Mouse (Mus musculus) embryonic stem cell, embryonic (primary cell): ENCODE data around the gene Ets1.

Experiments
- CTCF ChIA-PET, 4 experiments: fragments of 300-600 bp in 2 of 4; fragments of 350-600 bp in 2 of 4; sonication (Branson Sonifier 250); formaldehyde crosslinking; loops; one replicate each; lab custom pipeline; 2022; ENCODE audit warnings: inconsistent platforms in 2 of 4; lab: Charles Lee
- POLR2A ChIA-PET, 4 experiments: fragments of 300-600 bp in 2 of 4; fragments of 350-600 bp in 2 of 4; sonication (Branson Sonifier 250); formaldehyde crosslinking; loops; one replicate each; lab custom pipeline; 2022; ENCODE audit warnings: antibody characterized with exemption in 4 of 4, inconsistent platforms in 1 of 4; lab: Charles Lee

Gene Ets1

DNA sequence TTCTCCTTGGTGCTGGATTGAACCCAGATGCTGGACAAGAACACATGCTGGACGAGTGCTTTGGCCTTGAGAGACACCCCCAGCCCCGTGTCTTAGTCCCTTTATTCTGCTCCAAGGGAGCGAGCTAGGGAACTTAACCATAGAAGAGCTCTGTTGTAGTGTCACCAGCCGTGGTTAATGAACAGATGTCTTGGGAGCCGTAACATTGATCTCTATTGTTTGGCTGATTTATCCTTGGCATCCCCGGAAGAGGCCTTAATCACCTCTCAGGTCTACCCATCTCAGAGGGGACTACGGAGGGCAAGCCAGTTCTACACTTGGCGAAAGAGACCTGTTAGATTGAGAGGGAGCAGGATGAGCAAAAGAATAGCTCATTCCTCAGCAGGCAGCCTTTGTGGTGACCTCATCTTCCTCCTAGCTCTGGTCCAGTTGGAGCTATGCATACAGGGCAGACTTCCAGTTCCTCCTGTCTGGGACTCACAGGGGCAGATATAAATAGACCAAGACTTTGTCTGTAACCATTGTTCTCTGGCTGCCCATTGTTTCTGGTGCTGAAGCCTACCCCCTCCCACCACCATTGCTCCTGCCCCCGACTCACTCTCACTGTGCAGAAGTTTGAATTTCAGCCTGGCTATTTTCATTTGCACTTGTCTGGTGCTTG, 79.9 kb downstream of the Ets1 start:
- CTCF ChIA-PET: no interaction called here

DNA sequence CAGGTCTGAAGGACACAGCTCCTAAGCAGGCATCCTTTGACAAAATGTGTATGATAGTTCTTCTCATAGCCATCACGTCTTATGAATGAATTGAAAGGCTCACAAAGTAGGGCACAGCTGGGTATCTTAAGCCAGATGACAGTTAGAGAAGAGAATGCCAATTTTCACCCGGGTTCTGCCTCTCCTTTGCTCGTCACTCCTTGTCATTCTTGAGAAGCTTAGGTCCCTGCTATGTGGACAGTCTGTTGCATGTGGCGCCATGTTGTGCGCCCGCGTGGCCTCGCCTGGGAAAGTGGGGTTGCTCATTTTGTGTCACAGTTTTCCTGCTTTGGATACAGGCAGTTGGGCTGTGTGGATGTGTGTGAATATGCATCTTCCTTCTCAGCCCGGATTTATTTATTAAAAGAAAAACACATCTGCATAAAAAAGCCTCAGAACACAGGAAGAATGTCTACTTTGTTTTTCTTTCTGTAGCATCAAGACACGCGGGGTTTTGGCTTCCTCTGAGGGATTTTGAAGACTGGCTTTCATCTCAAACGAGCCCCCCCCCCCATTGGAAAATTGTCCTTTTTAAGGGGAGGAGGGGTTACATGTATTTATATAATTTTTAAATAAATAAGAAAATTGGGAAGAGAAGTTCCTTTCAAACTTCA, 81.4 kb downstream of the Ets1 start:
- ChIA-PET CTCF (no interaction called here), POLR2A (interaction anchor here in 2 of 4 experiments (0.6 to 1.0 kb wide), 3 partner anchors 9 to 69 kb away, joined by 3 to 5 read pairs (median 4); no protein-coding TSS in a partner anchor)

More for the DNA sequence above, 79.9 kb downstream of the Ets1 start:
- POLR2A ChIA-PET: interaction anchor here in 1 of 4 experiments (1.0 to 1.2 kb wide), 2 partner anchors 20 to 30 kb away, joined by 5 to 6 read pairs; no protein-coding TSS in a partner anchor

DNA sequence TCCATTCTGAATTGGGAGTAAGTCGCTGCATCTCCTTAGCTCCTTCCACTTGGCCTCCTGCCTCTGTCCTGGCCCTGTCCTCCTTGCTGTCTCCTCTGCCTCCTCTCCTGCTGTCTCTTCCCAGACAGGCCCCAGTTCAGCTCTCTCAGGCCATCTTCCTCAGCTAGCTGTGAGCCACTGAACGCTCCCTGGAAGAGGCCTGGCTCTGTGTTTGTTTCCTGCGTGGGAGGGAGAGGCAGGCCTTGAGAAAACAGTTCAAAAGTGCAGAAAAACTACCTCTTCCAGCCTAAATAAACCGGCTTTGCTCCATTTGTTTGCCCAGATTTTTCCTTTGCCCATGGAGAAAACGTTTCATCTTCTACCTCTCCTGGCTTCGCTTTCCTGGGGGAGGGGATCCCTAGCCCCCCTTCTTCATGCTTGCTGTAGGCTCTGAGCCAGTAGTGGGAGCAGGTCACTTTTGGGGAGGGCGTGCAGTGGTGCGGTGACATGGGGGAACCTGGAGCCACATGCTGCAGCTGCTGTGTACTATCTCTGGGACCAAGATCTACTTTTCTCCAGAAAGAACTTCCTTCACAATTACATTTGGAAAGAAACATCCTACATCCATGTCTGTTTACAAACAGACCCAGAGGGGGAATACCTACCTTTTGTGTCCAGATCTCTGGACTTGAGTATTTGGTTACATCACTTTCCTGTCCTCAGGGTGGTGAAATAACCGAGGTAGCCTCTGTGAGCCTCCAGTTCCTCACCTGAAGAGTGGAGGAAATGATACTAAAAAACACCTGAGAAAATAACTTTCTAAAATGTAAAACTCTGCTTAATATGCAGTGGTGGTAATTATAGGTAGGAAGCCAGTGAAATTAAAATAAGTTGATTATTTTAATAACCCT, 82.2 kb downstream of the Ets1 start:
- ChIA-PET CTCF (no interaction called here), POLR2A (interaction anchor here in 1 of 4 experiments (0.6 kb wide), 1 partner anchor 21 kb away, joined by 5 read pairs; no protein-coding TSS in a partner anchor)

DNA sequence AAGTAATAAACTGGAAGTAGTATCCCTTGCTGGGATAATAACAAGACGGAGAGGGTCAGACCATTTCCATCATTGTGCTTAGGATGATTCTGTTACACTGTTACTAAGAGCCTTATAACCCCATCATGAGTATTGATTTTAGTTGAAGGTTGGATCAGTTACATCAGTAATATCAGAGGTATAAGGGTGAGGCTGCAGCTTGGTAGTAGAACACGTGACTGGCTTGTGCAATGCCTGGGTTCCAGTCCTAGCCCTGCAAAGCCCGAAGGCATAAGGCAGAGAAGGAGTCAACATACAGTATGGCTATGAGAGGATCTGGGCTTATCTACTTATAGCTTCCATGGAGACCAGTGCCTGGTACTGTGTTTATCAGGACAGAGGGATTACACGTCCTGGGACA, 82.8 kb downstream of the Ets1 start:
- POLR2A ChIA-PET: interaction anchor here in 1 of 4 experiments (0.6 kb wide), 1 partner anchor 47 kb away, joined by 3 read pairs; no protein-coding TSS in a partner anchor
- CTCF ChIA-PET: no interaction called here

DNA sequence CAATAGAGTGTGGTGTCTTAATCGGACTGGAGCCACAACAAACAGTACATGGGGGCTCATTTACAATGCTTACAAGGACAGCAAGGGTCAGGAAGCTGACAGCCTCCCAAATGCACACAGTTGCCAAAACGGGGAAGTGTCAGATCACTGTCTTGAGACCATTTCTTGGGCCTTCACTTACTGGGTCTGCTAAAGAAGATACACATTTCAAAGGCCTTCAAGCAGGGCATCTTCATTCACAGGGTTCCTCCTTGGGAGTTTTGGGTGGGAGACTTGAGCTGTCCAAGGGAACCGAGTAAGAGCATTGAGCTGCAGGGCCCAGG, 83.9 kb downstream of the Ets1 start:
- POLR2A ChIA-PET: no interaction called here
- CTCF ChIA-PET: interaction anchor here in 1 of 4 experiments (0.8 kb wide), 1 partner anchor 30 kb away, joined by 3 read pairs; no protein-coding TSS in a partner anchor

DNA sequence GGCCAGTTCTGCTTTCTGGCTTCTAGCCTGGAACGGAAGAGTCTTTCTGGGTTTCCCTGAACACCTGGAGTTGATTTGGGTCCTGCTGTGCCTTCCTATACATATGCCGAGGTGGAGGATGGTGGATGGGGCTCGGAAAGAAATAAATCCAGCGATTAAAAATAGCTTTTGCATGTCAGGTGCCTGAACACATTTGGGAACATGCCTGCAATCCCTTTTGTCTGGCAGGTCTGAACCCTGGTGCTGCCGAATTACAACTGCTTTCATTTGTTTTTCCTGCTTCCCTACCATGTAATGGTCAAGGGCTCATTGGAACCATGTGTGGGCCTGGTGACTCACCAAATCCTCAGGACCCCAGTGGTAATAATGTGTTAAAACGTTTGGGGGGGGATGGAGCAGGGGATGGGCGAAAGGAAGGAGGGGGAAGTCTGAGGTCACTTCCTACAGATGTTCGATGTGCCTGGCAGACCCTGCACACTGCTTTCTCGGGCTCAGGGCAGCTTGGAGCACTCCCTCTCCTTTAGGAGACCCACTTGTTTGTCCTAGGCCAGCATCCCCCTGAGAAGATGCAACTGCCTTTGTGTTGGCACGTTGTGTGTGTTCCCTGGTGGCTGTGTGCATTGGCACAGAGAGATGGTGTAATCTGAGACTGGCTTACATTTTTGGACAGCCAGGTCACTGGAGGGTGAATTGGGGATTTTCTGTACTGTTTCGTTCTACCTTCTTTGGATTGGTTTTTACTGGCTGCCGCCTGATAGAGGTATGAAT, 84.4 kb downstream of the Ets1 start:
- ChIA-PET POLR2A (interaction anchor here in 1 of 4 experiments (0.9 kb wide), 1 partner anchor 35 kb away, joined by 3 read pairs; no protein-coding TSS in a partner anchor), CTCF (interaction anchor here in 1 of 4 experiments (0.8 kb wide), 1 partner anchor 30 kb away, joined by 3 read pairs; no protein-coding TSS in a partner anchor)

DNA sequence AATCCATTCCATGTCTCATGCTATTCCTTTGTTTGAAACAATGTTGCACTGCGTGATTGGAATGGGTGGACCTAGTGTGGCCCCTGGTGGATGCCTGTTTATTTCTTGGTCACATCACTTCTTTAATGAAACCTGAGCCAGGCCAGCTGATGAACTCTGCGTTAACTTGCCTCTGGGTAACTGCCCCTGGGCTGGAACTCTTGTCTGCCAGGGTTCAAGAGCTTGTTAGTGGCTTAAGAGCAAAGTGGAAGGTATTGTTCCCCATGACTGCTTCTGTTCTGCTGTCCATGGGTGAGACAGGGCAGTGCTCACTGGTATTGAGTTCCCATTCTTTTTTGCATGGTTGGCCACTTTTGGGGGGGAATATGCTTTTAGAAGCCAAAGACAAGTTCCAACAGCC, 85.1 kb downstream of the Ets1 start:
- ChIA-PET CTCF (no interaction called here), POLR2A (interaction anchor here in 1 of 4 experiments (0.9 kb wide), 1 partner anchor 35 kb away, joined by 3 read pairs; no protein-coding TSS in a partner anchor)

DNA sequence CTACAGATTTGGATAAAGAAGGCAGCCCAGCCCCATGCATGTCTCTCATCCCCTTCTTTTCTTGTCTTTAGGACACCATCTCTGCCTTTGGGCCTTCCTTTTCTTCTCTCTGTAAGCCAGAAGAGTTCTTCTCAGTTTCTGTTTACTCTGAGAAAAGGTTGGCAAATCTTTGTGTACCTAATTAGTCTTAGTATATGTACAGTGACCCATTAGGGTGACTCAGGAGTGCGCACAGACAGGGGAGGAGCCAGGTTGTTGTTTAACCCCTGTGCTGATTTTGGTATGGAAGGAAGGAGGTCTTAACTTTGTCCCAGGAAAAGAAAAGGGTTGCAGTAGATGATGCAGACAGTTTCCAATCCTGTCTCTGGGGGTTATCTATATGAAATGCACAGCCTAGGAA, 86.2 kb downstream of the Ets1 start:
- ChIA-PET CTCF (no interaction called here), POLR2A (no interaction called here)

DNA sequence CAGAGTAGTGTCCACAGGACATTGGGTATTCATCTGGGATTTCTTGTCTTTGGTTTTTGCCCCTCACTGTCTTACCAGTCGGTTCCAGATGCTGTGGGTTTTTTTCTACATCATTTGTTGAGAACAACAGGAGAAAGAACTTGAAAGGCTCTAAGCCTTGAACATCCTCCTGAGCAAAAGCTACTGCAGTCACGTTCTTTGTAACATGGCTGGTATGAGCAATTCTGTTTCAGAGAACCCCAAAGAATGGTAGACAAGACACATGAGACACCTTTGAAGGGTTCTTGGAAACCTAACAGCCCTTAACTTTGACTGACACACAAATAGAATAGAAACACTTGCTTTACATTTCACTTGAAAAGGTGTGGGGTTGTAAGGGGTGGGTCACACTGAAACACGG, 86.9 kb downstream of the Ets1 start:
- CTCF ChIA-PET: no interaction called here

DNA sequence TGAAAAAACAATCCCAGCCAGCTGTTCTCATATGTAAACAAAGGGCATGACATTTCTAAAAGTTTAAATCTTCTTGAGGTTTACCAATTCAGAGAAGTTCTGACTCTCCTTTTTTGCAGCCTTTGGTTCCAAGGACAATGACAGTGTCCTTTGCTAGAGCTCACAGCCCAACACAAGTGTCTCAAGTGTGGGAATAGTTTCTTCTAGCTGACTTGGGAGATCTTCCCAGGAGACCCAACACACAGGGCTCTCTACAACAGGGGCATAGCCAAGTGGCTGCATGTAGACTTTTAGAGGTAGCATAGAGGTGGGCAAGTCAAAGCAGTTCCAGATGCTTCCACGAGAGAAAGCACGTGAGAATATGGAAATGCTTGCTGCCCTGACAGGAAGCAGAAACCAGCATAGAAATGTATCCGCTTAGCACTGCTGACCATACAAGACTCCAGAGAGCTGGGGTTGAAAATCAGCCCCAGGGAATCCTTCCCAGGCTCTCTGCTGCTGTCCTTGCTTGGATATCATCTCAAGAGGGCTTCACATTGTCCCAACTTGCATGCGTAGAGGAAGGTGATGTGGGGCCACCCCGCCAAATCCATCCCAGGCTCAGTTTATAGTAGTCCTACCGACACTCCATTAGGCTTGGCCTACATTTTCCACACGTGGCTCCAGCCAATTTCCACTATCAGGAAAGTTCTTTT, 88.3 kb downstream of the Ets1 start:
- ChIA-PET POLR2A (no interaction called here), CTCF (no interaction called here)

More for the DNA sequence above, 86.9 kb downstream of the Ets1 start:
- POLR2A ChIA-PET: no interaction called here

DNA sequence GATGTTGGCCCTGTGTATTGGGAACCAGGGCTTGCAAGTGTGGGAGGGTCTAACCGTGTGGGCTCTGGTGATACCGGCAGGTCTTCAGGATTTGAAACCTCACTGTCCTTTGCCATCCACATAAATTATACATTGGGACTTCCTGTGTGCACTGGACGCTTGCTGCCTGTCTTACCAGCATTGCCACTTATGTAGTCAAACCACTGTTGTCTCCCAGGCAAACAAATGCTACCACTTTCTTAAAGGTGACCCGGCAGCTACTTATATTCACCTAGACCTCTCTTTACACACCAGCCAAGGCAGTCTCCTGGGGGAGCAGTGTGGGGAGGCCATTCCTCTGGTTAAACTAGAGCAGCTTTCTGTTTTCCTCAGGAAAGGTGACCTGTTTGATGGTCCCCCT, 89.9 kb downstream of the Ets1 start:
- ChIA-PET POLR2A (interaction anchor here in 1 of 4 experiments (1.2 kb wide), 1 partner anchor 9 kb away, joined by 4 read pairs; no protein-coding TSS in a partner anchor), CTCF (interaction anchor here in 1 of 4 experiments (0.8 kb wide), 1 partner anchor 18 kb away, joined by 3 read pairs; no protein-coding TSS in a partner anchor)

DNA sequence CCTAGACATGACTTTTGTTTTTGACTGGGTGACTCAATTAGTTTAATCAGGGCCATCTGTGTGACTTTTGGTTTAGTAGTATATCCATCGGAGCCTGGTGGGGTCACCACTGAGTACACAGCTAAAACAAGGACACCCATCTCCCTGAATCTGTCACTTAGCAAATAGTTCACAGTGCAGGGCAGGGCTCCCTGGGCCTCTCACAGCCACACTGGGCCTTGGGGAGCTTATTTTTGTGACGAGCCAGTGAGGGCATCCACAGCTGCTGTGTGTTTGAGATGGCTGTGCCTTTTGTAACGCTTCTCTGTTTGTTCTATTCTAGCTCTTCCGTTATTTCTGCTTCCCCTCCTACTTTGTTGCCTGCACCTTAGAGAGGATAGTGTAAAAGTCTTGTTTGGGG, 90.6 kb downstream of the Ets1 start:
- ChIA-PET CTCF (interaction anchor here in 1 of 4 experiments (0.6 to 0.8 kb wide), 2 partner anchors 17 to 134 kb away, joined by 3 read pairs; no protein-coding TSS in a partner anchor), POLR2A (interaction anchor here in 1 of 4 experiments (1.2 kb wide), 1 partner anchor 10 kb away, joined by 4 read pairs; no protein-coding TSS in a partner anchor)

DNA sequence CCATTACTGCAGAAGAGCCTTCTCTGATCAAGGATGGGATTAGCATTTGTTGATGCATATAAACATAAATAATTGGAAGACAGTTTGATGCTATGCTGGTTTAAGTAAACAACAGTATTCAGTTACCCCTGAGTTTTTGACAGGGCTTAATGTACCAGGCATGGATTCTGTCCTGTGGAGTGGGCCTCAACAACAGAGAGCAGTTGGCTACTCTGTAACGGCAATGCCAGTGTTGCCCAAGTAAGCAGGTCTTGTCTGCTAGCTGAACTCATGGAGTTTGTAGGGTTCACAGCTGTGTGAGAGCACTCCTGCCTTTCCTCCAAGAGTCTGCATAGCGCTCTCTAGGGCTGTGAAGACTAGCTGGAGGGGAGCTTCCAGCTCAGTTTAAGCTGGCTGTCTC, 91.0 kb downstream of the Ets1 start:
- POLR2A ChIA-PET: no interaction called here
- CTCF ChIA-PET: interaction anchor here in 1 of 4 experiments (0.6 kb wide), 1 partner anchor 135 kb away, joined by 3 read pairs; no protein-coding TSS in a partner anchor

DNA sequence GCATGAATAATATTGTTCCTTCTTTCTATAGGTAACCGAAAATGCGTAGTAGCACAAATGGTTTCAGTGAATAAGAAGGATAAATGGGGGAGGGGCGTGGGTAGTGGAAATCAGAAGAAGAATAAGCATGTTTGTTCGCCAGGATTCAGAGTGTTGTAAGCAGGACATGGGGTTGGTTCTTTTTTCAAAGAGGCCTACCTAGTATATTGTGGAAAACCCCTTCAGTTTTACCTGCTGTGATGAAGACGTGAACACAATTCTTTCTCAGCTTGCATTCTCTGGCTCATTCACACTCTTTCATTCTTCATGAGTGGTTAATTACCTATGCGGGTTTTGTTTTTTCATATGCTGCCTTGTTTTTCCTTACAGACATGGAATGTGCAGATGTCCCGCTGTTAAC, 92.3 kb downstream of the Ets1 start:
- ChIA-PET CTCF (no interaction called here), POLR2A (no interaction called here)

DNA sequence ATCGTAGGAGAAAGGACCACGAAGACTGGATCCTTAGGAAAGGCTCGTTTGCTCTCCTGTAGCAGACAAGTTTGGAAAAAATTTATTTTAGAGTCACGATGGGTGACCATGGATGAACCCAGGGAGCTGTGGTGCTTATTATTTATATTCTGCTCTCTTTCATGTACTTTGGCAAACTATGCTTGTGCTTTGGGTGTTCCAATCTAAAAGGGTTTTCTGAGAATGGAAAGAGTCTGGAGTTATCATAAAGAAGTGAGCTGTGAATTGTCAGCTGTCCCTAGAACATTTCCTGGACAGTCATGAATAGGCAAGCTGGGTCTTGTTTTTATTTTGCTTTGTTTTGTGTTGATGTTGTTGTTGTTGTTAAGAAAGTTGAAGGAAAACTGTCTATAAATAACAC, 92.8 kb downstream of the Ets1 start:
- POLR2A ChIA-PET: interaction anchor here in 1 of 4 experiments (0.6 kb wide), 1 partner anchor 25 kb away, joined by 4 read pairs; no protein-coding TSS in a partner anchor
- CTCF ChIA-PET: no interaction called here

DNA sequence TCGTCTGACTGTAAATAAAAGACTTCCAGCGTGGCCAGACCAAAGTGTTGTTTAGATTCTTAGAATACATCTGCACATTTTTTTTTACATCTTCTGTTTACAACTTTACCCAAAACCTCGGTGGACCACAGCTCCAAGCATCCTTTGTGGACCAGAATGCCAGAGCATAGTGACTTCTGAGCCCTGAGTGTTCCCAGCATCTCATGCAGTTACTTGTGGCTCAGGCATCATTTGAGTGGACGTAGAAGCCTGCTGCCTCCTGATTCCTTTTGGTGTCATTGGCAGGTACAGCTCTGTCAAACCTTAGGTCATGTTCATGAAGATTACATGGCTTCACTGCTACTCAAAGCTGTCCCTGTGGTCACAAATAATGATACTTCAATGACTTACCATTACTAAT, 93.2 kb downstream of the Ets1 start:
- POLR2A ChIA-PET: interaction anchor here in 1 of 4 experiments (0.6 kb wide), 1 partner anchor 25 kb away, joined by 4 read pairs; no protein-coding TSS in a partner anchor

DNA sequence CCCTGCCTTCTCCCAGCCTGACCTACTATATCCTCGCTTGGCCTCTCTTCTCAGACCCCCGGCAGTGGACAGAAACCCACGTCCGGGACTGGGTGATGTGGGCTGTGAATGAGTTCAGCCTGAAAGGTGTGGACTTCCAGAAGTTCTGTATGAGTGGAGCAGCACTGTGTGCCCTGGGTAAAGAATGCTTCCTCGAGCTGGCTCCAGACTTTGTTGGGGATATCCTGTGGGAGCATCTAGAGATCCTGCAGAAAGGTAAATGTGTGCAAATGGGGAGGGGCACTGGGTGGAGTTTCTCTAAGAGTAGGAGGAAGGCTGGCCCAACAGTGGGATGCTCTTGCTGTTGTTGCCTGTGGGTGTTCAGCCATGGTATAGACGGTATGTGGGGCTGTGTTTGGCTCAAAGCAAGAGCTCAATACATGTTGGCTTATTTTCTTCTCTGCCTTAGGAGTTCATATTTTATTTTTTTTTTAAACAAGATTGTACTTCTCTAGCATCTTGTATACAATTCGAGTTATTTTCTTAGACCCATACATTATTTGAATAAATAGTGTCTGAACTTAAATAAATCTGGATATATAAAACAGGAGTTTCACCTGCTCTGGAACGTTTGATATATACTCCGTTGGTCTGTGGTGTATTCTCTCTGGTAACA, 94.1 kb downstream of the Ets1 start:
- CTCF ChIA-PET: interaction anchor here in 1 of 4 experiments (1.4 kb wide), 1 partner anchor 325 kb away, joined by 3 read pairs; no protein-coding TSS in a partner anchor
- POLR2A ChIA-PET: interaction anchor here in 2 of 4 experiments (0.6 to 1.4 kb wide), 2 partner anchors 22 to 64 kb away, joined by 3 read pairs; no protein-coding TSS in a partner anchor

More for the DNA sequence above, 93.2 kb downstream of the Ets1 start:
- CTCF ChIA-PET: no interaction called here
